Mouse (Mus musculus) liver, adult 2 months (tissue): ENCODE results near the gene Gm28036.

Source experiments
- CTCF ChIP-seq: fragments of 200-500 bp; IDR thresholded peaks from 2 replicates; pipeline ENCODE4 v1.5.1; 2011; ENCODE audit warnings: low read depth, low read length, control low read depth
- POLR2A ChIP-seq: fragments of 200-500 bp; IDR thresholded peaks from 2 replicates; pipeline ENCODE4 v1.6.1; 2011; ENCODE audit warnings: low read length, control low read depth; ENCODE audit not compliant: insufficient read depth; ENCODE audit errors: extremely low read depth

DNA sequence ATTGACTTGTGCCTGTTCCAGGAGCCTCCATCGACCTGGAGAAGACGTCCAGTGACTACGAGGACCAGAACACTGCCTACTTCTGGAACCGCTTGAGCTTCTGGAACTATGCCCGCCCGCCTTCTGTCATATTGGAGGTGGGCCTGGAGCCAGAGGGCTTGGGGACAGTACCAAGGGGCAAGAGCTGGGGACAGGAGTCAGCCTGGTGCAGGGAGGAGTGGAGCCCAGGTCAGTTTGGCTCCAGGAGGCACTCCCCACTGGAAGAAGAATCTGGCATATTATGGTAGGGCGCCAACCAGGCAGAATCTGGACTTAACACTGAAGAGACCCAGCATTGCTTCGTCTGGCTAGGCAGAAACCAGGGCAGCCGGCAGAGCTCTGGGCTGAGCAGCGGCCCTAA is 59.0 kb downstream of the Gm28036 start:
- TF ChIP-seq POLR2A = no peak
- no peak for TF ChIP-seq CTCF
